Mouse (Mus musculus) liver, embryonic 14.5 days (tissue): ENCODE measurements around the gene Ppia. TPM values are rescaled to one million over a fixed set of nuclear protein-coding genes. Genes with fewer than 3 reads are reported as not detected.
A peak's percentile ranks its signal among the peaks of the same experiment; 100 is the strongest.
"Not testable (repeated sequence)": the region's sequence is repeated elsewhere in the genome, so short reads cannot be mapped to it uniquely, and the experiment has no call there.

Experiments used
- ATAC-seq: fragments of 200-750 bp; cut with Nextera tagmentation; 2 replicates; pipeline ENCODE4 v1.8.0; 2017; ENCODE audit warnings: moderate number of reproducible peaks, mild to moderate bottlenecking, moderate library complexity; ENCODE audit not compliant: insufficient read depth
- DNase-seq, 3 experiments: peaks; one replicate each; pipeline ENCODE4 v3.0.0-alpha.2; 2012 to 2013; ENCODE audit warnings: low read depth in 3 of 3, low spot score in 3 of 3
- H3K27ac ChIP-seq: fragments of 300-500 bp; sonication (generic); 2 replicates; pipeline ENCODE4 v1.5.1; 2014; ENCODE audit warnings: moderate library complexity, mild to moderate bottlenecking, control low read depth, inconsistent platforms
- H3K27me3 ChIP-seq: fragments of 300-500 bp; sonication (generic); 2 replicates; pipeline ENCODE4 v1.6.1; 2014; ENCODE audit warnings: mild to moderate bottlenecking, low read length, moderate library complexity; ENCODE audit not compliant: control insufficient read depth, insufficient read depth
- H3K36me3 ChIP-seq: fragments of 300-500 bp; sonication (generic); replicated peaks from 2 replicates; pipeline ENCODE4 v1.6.1; 2014; ENCODE audit warnings: low read depth; ENCODE audit not compliant: control insufficient read depth, insufficient read depth
- H3K4me1 ChIP-seq, 2 experiments: fragments of 200-500 bp in 1 of 2; fragments of 300-500 bp in 1 of 2; sonication (generic) in 1 of 2; replicated peaks; 2 replicates each; pipeline ENCODE4 v1.6.1; 2012 to 2014; ENCODE audit warnings: antibody characterized with exemption in 1 of 2, inconsistent platforms in 1 of 2, low read length in 1 of 2; ENCODE audit not compliant: control insufficient read depth in 2 of 2, insufficient read depth in 2 of 2
- H3K4me2 ChIP-seq: fragments of 300-500 bp; sonication (generic); 2 replicates; pipeline ENCODE4 v1.6.1; 2014; ENCODE audit warnings: low read depth, mild to moderate bottlenecking, control low read depth, moderate library complexity
- H3K4me3 ChIP-seq, 2 experiments: fragments of 200-500 bp in 1 of 2; fragments of 300-500 bp in 1 of 2; sonication (generic) in 1 of 2; 2 replicates each; pipeline ENCODE4 v1.5.1; 2012 to 2014; ENCODE audit warnings: low read depth in 2 of 2, low read length in 2 of 2, mild to moderate bottlenecking in 2 of 2, control low read depth in 1 of 2, inconsistent platforms in 1 of 2, moderate library complexity in 1 of 2; ENCODE audit not compliant: insufficient read depth in 1 of 2
- H3K9ac ChIP-seq: fragments of 300-500 bp; sonication (generic); replicated peaks from 2 replicates; pipeline ENCODE4 v1.6.1; 2014; ENCODE audit warnings: mild to moderate bottlenecking, control low read depth, moderate library complexity
- H3K9me3 ChIP-seq: fragments of 300-500 bp; sonication (generic); 2 replicates; pipeline ENCODE4 v1.6.1; 2016; ENCODE audit warnings: low read length, mixed read lengths; ENCODE audit not compliant: control insufficient read depth
- CTCF ChIP-seq: IDR thresholded peaks from 2 replicates; pipeline ENCODE4 v1.5.1; 2016; ENCODE audit warnings: antibody characterized with exemption, low read depth, control low read depth
- EP300 ChIP-seq: IDR thresholded peaks from 2 replicates; pipeline ENCODE4 v1.6.1; 2016; ENCODE audit warnings: antibody characterized with exemption, low read depth
- WGBS: fragments of 180-500 bp; shearing (Covaris S2); extraction: QIAGEN DNeasy Blood & Tissue Kit; methylation state at CpG from one replicate; pipeline ENCODE4 v1.1.7; 2014; ENCODE audit not compliant: insufficient replicate concordance; 5-methylcytosine and 5-hydroxymethylcytosine counted together
- polyA plus RNA-seq, 2 experiments: library from polyadenylated mRNA; depleted of rRNA in 1 of 2; stranded (reverse) in 1 of 2; unstranded in 1 of 2; fragments of >200 nt; fragmentation: Nextera tagmentation in 1 of 2; extraction: Ambion mirVana in 1 of 2; gene quantifications; 2 replicates each; pipeline versions ENCODE4 v1.2.1 to v1.2.3; 2012 to 2014

Gene Ppia
- 1,485 and 1,780 TPM in 2 replicates for polyA plus RNA-seq (2012; rRNA removed)
- polyA plus RNA-seq (2014; fragmentation: Nextera tagmentation; extraction: Ambion mirVana): 3,165 and 3,291 TPM in 2 replicates

DNA sequence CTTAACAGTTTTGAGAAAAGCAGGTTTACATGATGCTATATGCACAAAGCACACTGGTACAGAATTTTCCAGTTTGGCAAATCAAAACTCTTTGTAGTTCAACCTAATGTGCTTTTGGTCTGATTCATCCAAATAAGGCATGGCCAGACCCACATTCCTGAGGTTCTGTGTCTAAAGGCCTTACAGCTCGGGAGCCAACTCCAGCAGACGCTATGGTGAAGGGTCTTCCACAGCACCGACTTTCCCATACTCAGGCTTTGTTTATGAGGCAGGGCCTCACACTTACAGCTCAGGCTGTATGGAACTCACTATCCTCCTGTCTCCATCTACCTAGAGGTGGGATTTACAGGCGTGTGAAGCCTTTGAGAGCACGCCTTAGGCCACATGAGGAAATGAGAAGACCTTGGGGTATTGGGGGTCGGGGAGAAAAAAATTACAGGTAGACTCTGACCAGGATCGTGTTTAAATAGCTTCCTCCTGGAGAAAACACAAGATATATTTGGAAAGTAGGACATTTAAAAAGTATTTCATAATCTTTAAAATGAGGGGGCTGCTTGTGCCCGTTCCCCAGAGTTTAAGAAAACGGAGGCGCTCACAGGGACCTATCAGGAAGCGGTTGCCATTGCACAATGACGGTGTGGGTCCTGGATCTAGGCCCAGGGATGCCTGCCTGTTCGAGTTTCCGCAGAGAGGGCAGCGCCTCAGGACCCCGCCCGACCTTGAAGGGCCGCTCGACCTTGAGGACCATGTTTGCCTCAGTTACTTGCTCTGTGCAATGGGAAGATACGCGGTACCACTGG, at the start of gene Ppia:
Gene Ppia, plus strand, starts transcription at position 693 of the 800 bp plus-strand sequence.
- peak within 1 kb of the TSS; percentile 94 for H3K27ac ChIP-seq
- no peaks in the 10 kb centered on the region for H3K27me3 ChIP-seq
- 11% methylated on average over 21 of the region's 21 CpGs for WGBS
- H3K9ac ChIP-seq: peak within 1 kb of the TSS; percentile 92
- H3K9me3 ChIP-seq: peaks cover 20% of the 10 kb centered on the region
- TF ChIP-seq EP300: no peak
- TF ChIP-seq CTCF: no peak
- peaks cover 26% of the 10 kb centered on the region for H3K36me3 ChIP-seq
- H3K4me2 ChIP-seq: peak within 1 kb of the TSS; percentile 97
- ATAC-seq (peak; percentile 54), DNase-seq (no peak)
- H3K4me3 ChIP-seq: peak within 1 kb of the TSS; percentile 89 to 90
- peaks cover 11 to 15% of the 10 kb centered on the region in 2 experiments for H3K4me1 ChIP-seq

GRCm38 (mm10) chr11:6365885-6366284, 49.4 kb upstream of the Ppia start:
- Histone ChIP-seq H3K27ac (no peak overlapping the region), H3K4me2 (peak overlapping the region; percentile 36), H3K9ac (no peak overlapping the region; the same call in 1 of the 2 replicates), H3K36me3 (no peaks in the 10 kb centered on the region), H3K27me3 (no peaks in the 10 kb centered on the region), H3K4me3 (no peak overlapping the region), H3K4me1 (peaks cover 6% of the 10 kb centered on the region in 2 experiments; a peak in 3 of 4 replicates), H3K9me3 (no peaks in the 10 kb centered on the region)
- WGBS: 4% methylated on average over 11 of the region's 11 CpGs
- peak; percentile 93 for TF ChIP-seq CTCF
- no peak for TF ChIP-seq EP300
- DNase-seq (peak; percentile 65 to 73 (median 65)), ATAC-seq (peak; percentile 92)

DNA sequence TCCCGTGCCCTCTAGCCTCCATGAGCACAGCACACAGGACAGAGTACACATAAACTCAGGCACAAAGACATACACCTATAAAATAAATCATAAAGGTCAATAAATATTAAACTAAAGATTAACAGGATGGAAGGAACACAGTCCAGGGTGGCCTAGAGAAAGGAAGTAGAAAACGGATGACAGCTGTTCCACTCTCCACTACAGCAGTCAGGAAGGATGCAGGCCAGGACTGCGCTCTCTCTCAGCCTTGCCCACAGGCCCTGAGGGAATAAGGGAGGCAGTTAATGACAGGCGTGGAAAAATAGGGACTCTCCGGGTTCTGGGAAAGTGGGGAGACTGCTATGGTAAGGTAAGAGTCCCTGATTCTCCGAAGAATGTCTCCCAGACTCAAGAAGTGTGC, 48.8 kb upstream of the Ppia start:
- TF ChIP-seq CTCF (no peak), EP300 (no peak)
- Histone ChIP-seq H3K27me3 (no peaks in the 10 kb centered on the region), H3K36me3 (no peaks in the 10 kb centered on the region), H3K4me1 (peaks cover 6% of the 10 kb centered on the region in 2 experiments; a peak in 3 of 4 replicates), H3K4me2 (no peak overlapping the region), H3K27ac (no peak overlapping the region), H3K9ac (no peak overlapping the region), H3K9me3 (no peaks in the 10 kb centered on the region), H3K4me3 (no peak overlapping the region)
- no peak for DNase-seq
- WGBS: 69% methylated on average over 6 of the region's 6 CpGs
- no peak for ATAC-seq

GRCm38 (mm10) chr11:6367156-6367555, 48.1 kb upstream of the Ppia start:
- Histone ChIP-seq H3K36me3 (no peaks in the 10 kb centered on the region), H3K9ac (no peak overlapping the region), H3K4me3 (no peak overlapping the region), H3K27me3 (no peaks in the 10 kb centered on the region), H3K27ac (no peak overlapping the region), H3K4me2 (no peak overlapping the region), H3K4me1 (peaks cover 6% of the 10 kb centered on the region in 2 experiments; a peak in 3 of 4 replicates), H3K9me3 (no peaks in the 10 kb centered on the region)
- 56% methylated on average over 4 of the region's 4 CpGs for WGBS
- ATAC-seq (no peak), DNase-seq (no peak)
- no peak for TF ChIP-seq EP300
- no peak for TF ChIP-seq CTCF

DNA sequence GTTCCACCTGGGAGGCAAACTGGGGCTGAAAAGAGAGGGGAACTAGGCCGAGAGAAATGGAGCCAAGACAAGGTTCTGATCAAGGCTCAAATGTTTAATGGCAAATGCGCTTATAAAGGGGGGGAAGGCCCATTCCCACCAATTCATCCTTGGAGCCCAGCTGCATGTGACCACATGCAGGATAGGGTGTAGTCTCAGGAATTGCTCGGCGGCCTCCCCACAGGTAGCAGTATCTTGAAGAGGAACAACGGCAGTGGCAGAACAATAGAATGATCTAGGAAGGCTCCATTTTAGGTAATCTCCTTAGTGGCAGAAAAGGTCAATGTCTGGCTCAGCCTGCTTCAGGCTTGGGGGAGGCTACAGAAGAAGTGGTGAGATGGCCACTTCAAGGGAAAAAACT, 47.3 kb upstream of the Ppia start:
- H3K4me2 ChIP-seq, H3K9me3 ChIP-seq, H3K4me3 ChIP-seq, H3K27ac ChIP-seq, ATAC-seq, H3K4me1 ChIP-seq, H3K36me3 ChIP-seq, H3K27me3 ChIP-seq, H3K9ac ChIP-seq, DNase-seq: not testable (repeated sequence)
- 73% methylated on average over 5 of the region's 5 CpGs for WGBS
